Mouse (Mus musculus): Measurements from ENCODE around the gene Ywhag. TPM values are rescaled to one million over a fixed set of nuclear protein-coding genes. Genes with fewer than 3 reads are reported as not detected.

The Ywhag gene
- polyA plus RNA-seq, 1 experiment: 493 TPM

- no peak overlapping the region for H3K27ac ChIP-seq (ENCODE audit: insufficient read depth, low read length)
- peaks cover 2% of the 10 kb centered on the region; the same call in 1 of the 2 replicates for H3K4me1 ChIP-seq (ENCODE audit: control insufficient read depth, insufficient read depth, low read length)
- WGBS: 81% methylated on average over 11 of the region's 11 CpGs
- DNase-seq: no peak
- no peak for TF ChIP-seq POLR2A (IDR thresholded peaks at IDR 0.05; ENCODE audit: borderline replicate concordance, insufficient read depth, low read length)
- no peak for TF ChIP-seq CTCF (IDR thresholded peaks at IDR 0.05; ENCODE audit: borderline replicate concordance, insufficient read depth, low read depth, low read length)
- H3K27me3 ChIP-seq (ENCODE audit: control insufficient read depth, insufficient read depth, low read length): no peaks in the 10 kb centered on the region
- no peak overlapping the region for H3K4me3 ChIP-seq (replicated peaks; ENCODE audit: insufficient read depth, low read depth, low read length)
Measured at GRCm38 (mm10) chr5:135950710-135951412, 16.4 kb upstream of the Ywhag start.

DNA sequence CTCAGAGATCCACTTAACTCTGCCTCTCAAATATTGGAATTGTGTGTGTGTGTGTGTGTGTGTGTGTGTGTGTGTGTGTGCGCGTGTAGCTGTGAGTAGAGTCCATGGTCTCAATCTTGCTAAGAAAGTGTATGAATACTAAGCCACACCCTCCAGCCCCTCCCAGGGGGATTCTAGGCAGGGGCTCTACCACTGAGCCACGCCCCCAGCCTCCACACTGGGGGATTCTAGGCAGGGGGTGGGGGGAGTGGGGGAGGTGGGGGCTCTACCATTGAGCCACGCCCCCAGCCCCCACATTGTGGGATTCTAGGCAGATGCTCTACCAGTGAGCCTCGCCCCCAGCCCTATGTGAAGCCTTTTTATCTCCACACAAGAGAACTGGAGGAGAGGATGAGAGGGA lies 12.2 kb upstream of the Ywhag start:
- Histone ChIP-seq H3K27me3 (ENCODE audit: control insufficient read depth, insufficient read depth, low read length) (no peaks in the 10 kb centered on the region), H3K27ac (ENCODE audit: insufficient read depth, low read length) (no peak overlapping the region), H3K4me1 (ENCODE audit: control insufficient read depth, insufficient read depth, low read length) (peaks cover 3% of the 10 kb centered on the region; the same call in 1 of the 2 replicates), H3K4me3 (replicated peaks; ENCODE audit: insufficient read depth, low read depth, low read length) (no peak overlapping the region)
- TF ChIP-seq CTCF (IDR thresholded peaks at IDR 0.05; ENCODE audit: borderline replicate concordance, insufficient read depth, low read depth, low read length): no peak
- TF ChIP-seq POLR2A (IDR thresholded peaks at IDR 0.05; ENCODE audit: borderline replicate concordance, insufficient read depth, low read length): no peak
- no peak for DNase-seq
- 82% methylated on average over 5 of the region's 5 CpGs for WGBS

DNA sequence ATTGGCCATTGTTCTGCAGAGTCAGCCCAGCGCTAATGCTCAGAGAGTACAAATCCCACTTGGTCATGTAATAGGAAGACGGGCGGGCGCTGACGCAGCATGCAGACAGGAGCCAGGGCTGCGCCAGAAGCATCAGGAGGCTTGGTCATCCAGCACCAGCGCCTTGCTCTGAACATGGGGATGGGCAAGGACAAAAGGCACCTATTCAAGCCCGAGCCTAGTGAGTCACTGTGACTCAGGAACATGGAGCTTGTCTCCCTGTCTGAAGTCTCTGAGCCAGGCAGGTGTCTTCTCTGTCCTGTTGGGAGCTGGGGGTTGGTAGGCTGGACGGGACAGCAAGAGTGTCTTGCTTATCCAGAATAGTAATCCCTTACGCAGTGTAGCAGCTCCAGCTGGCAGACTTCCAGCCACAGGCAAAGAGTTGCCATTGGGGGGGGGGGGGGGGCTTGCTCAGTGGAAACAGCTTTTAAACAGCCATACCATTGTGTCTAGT lies 11.5 kb upstream of the Ywhag start:
- no peak overlapping the region for H3K4me3 ChIP-seq (replicated peaks; ENCODE audit: insufficient read depth, low read depth, low read length)
- no peak for DNase-seq
- no peaks in the 10 kb centered on the region for H3K27me3 ChIP-seq (ENCODE audit: control insufficient read depth, insufficient read depth, low read length)
- H3K27ac ChIP-seq (ENCODE audit: insufficient read depth, low read length): no peak overlapping the region
- 15% methylated on average over 10 of the region's 10 CpGs for WGBS
- H3K4me1 ChIP-seq (ENCODE audit: control insufficient read depth, insufficient read depth, low read length): peaks cover 3% of the 10 kb centered on the region; the same call in 1 of the 2 replicates
- TF ChIP-seq POLR2A (IDR thresholded peaks at IDR 0.05; ENCODE audit: borderline replicate concordance, insufficient read depth, low read length) (no peak), CTCF (IDR thresholded peaks at IDR 0.05; ENCODE audit: borderline replicate concordance, insufficient read depth, low read depth, low read length) (no peak)

DNA sequence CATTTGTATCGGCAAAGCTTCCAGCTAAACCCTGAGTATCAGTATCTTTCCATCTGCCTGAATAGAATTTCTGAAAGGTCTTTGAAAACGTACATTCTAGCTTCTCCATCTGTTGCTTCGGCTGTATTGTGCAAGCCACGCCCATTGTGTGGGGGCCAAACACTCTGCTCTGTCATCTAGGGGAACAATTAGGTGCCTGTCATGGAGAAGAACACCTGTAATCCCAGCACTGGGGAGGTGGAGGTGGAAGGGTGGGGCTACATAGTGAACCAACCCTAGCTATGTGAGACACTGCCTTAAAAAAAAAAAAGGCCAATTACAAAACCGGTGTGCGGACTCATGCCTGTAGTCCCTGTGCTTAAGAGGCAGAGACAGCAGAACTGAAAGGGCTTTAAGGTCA lies 8.3 kb upstream of the Ywhag start:
- Histone ChIP-seq H3K27ac (ENCODE audit: insufficient read depth, low read length) (no peak overlapping the region), H3K4me1 (ENCODE audit: control insufficient read depth, insufficient read depth, low read length) (peaks cover 6% of the 10 kb centered on the region; the same call in 1 of the 2 replicates), H3K27me3 (ENCODE audit: control insufficient read depth, insufficient read depth, low read length) (no peaks in the 10 kb centered on the region), H3K4me3 (replicated peaks; ENCODE audit: insufficient read depth, low read depth, low read length) (no peak overlapping the region)
- DNase-seq: no peak
- TF ChIP-seq POLR2A (IDR thresholded peaks at IDR 0.05; ENCODE audit: borderline replicate concordance, insufficient read depth, low read length): no peak
- TF ChIP-seq CTCF (IDR thresholded peaks at IDR 0.05; ENCODE audit: borderline replicate concordance, insufficient read depth, low read depth, low read length): no peak
- WGBS: 57% methylated on average over 6 of the region's 6 CpGs

GRCm38 (mm10) chr5:135940587-135940986 lies 6.2 kb upstream of the Ywhag start:
- Histone ChIP-seq H3K27ac (ENCODE audit: insufficient read depth, low read length) (no peak overlapping the region), H3K4me1 (ENCODE audit: control insufficient read depth, insufficient read depth, low read length) (peaks cover 3% of the 10 kb centered on the region; the same call in 1 of the 2 replicates), H3K27me3 (ENCODE audit: control insufficient read depth, insufficient read depth, low read length) (no peaks in the 10 kb centered on the region), H3K4me3 (replicated peaks; ENCODE audit: insufficient read depth, low read depth, low read length) (no peak overlapping the region)
- TF ChIP-seq POLR2A (IDR thresholded peaks at IDR 0.05; ENCODE audit: borderline replicate concordance, insufficient read depth, low read length): no peak
- no peak for TF ChIP-seq CTCF (IDR thresholded peaks at IDR 0.05; ENCODE audit: borderline replicate concordance, insufficient read depth, low read depth, low read length)
- DNase-seq: no peak
- WGBS: 46% methylated on average over 5 of the region's 5 CpGs

GRCm38 (mm10) chr5:135935641-135936190 lies 1.3 kb upstream of the Ywhag start:
- Histone ChIP-seq H3K4me1 (ENCODE audit: control insufficient read depth, insufficient read depth, low read length) (peaks cover 6% of the 10 kb centered on the region), H3K27ac (ENCODE audit: insufficient read depth, low read length) (no peak overlapping the region), H3K4me3 (replicated peaks; ENCODE audit: insufficient read depth, low read depth, low read length) (no peak overlapping the region), H3K27me3 (ENCODE audit: control insufficient read depth, insufficient read depth, low read length) (no peaks in the 10 kb centered on the region)
- DNase-seq: no peak
- TF ChIP-seq POLR2A (IDR thresholded peaks at IDR 0.05; ENCODE audit: borderline replicate concordance, insufficient read depth, low read length) (no peak), CTCF (IDR thresholded peaks at IDR 0.05; ENCODE audit: borderline replicate concordance, insufficient read depth, low read depth, low read length) (no peak)
- WGBS: 87% methylated on average over 6 of the region's 6 CpGs

DNA sequence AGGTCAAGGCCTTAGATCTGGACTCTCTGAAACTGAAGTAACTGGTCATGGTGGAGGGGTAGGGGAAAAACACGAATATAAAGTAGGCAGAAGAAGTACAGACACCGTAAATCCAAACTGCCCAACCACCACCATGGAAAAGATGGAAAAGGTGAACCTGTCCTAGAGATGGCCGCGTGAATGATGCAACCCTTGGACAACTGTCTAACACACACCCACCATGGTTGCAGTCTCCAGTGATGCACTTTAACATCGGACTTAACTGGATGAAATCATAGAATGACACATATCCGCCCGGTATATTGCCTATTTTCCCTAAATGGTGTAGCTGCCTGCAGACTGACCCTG lies 734 bp upstream of the Ywhag start:
- Histone ChIP-seq H3K4me3 (replicated peaks; ENCODE audit: insufficient read depth, low read depth, low read length) (peak overlapping the region; percentile 93), H3K27ac (ENCODE audit: insufficient read depth, low read length) (peak overlapping the region; percentile 42), H3K4me1 (ENCODE audit: control insufficient read depth, insufficient read depth, low read length) (peaks cover 4% of the 10 kb centered on the region; the same call in 1 of the 2 replicates), H3K27me3 (ENCODE audit: control insufficient read depth, insufficient read depth, low read length) (no peaks in the 10 kb centered on the region)
- TF ChIP-seq POLR2A (IDR thresholded peaks at IDR 0.05; ENCODE audit: borderline replicate concordance, insufficient read depth, low read length): no peak
- no peak for TF ChIP-seq CTCF (IDR thresholded peaks at IDR 0.05; ENCODE audit: borderline replicate concordance, insufficient read depth, low read depth, low read length)
- DNase-seq: no peak
- 33% methylated on average over 7 of the region's 7 CpGs for WGBS
